Mouse (Mus musculus) liver, postnatal 0 days (tissue): Measurements from ENCODE around the gene Sbk3.
A peak's percentile ranks its signal among the peaks of the same experiment; 100 is the strongest.

Source experiments
- CTCF ChIP-seq: sonication (generic); IDR thresholded peaks from 2 replicates; pipeline ENCODE4 v1.5.1; 2016; ENCODE audit warnings: antibody characterized with exemption, low read depth
- EP300 ChIP-seq: IDR thresholded peaks from 2 replicates; pipeline ENCODE4 v1.6.1; 2016; ENCODE audit warnings: antibody characterized with exemption, low read depth, mild to moderate bottlenecking

- TF ChIP-seq CTCF (peak; percentile 45), EP300 (no peak)
Observed at GRCm38 (mm10) chr7:4923586-4924364, 47.2 kb downstream of the Sbk3 start.
